Mouse (Mus musculus) intestine, embryonic 15.5 days (tissue): Measurements from ENCODE around the gene Gsap. TPM values are rescaled to one million over a fixed set of nuclear protein-coding genes. Genes with fewer than 3 reads are reported as not detected.

Experiments used
- ATAC-seq: fragments of 200-750 bp; cut with Nextera tagmentation; 2 replicates; pipeline ENCODE4 v1.8.0; 2017; ENCODE audit warnings: moderate TSS enrichment, moderate library complexity
- H3K27ac ChIP-seq: fragments of 300-500 bp; sonication (generic); 2 replicates; pipeline ENCODE4 v1.5.1; 2015; ENCODE audit warnings: mild to moderate bottlenecking, inconsistent platforms
- H3K27me3 ChIP-seq: fragments of 300-500 bp; sonication (generic); replicated peaks from 2 replicates; pipeline ENCODE4 v1.6.1; 2015; ENCODE audit warnings: inconsistent platforms
- H3K36me3 ChIP-seq: fragments of 300-500 bp; sonication (generic); 2 replicates; pipeline ENCODE4 v1.6.1; 2015; ENCODE audit warnings: inconsistent platforms
- H3K4me1 ChIP-seq: fragments of 300-500 bp; sonication (generic); replicated peaks from 2 replicates; pipeline ENCODE4 v1.6.1; 2015; ENCODE audit warnings: inconsistent platforms
- H3K4me2 ChIP-seq: fragments of 300-500 bp; sonication (generic); replicated peaks from 2 replicates; pipeline ENCODE4 v1.6.1; 2015; ENCODE audit warnings: mild to moderate bottlenecking, inconsistent platforms
- H3K4me3 ChIP-seq: fragments of 300-500 bp; sonication (generic); replicated peaks from 2 replicates; pipeline ENCODE4 v1.5.1; 2015; ENCODE audit warnings: inconsistent platforms
- H3K9ac ChIP-seq: fragments of 300-500 bp; sonication (generic); 2 replicates; pipeline ENCODE4 v1.6.1; 2015; ENCODE audit warnings: inconsistent platforms
- H3K9me3 ChIP-seq: fragments of 300-500 bp; sonication (generic); 2 replicates; pipeline ENCODE4 v1.6.1; 2016; ENCODE audit warnings: inconsistent platforms
- WGBS: fragments of 180-500 bp; shearing (Covaris S2); methylation state at CpG from one replicate; pipeline ENCODE4 v1.1.7; 2015; 5-methylcytosine and 5-hydroxymethylcytosine counted together
- polyA plus RNA-seq: library from polyadenylated mRNA; unstranded; fragments of >200 nt; fragmentation: Nextera tagmentation; extraction: Ambion mirVana; gene quantifications from 2 replicates; pipeline ENCODE4 v1.2.1, GENCODE M21; 2015

The Gsap gene
- polyA plus RNA-seq, 1 experiment from 2014 or later = 1.7 TPM

- no peak for ATAC-seq
- Histone ChIP-seq H3K9me3 (no peaks in the 10 kb centered on the region), H3K4me3 (no peak overlapping the region), H3K9ac (no peak overlapping the region), H3K4me2 (no peak overlapping the region), H3K27me3 (no peaks in the 10 kb centered on the region), H3K4me1 (no peaks in the 10 kb centered on the region; the same call in 1 of the 2 replicates), H3K36me3 (no peaks in the 10 kb centered on the region), H3K27ac (no peak overlapping the region)
- WGBS = 78% methylated on average over 6 of the region's 6 CpGs
Measured at GRCm38 (mm10) chr5:21246794-21247193, 60.7 kb downstream of the Gsap start.

GRCm38 (mm10) chr5:21247916-21248315 lies 61.9 kb downstream of the Gsap start:
- no peaks in the 10 kb centered on the region for H3K27me3 ChIP-seq
- H3K27ac ChIP-seq = no peak overlapping the region
- H3K4me1 ChIP-seq = no peaks in the 10 kb centered on the region; the same call in 1 of the 2 replicates
- 50% methylated on average over 2 of the region's 2 CpGs for WGBS
- no peak overlapping the region for H3K9ac ChIP-seq
- ATAC-seq = no peak
- H3K4me3 ChIP-seq = no peak overlapping the region
- no peaks in the 10 kb centered on the region for H3K36me3 ChIP-seq
- H3K4me2 ChIP-seq = no peak overlapping the region
- H3K9me3 ChIP-seq = no peaks in the 10 kb centered on the region

GRCm38 (mm10) chr5:21248834-21249233 lies 62.8 kb downstream of the Gsap start:
- no peaks in the 10 kb centered on the region for H3K36me3 ChIP-seq
- no peaks in the 10 kb centered on the region; the same call in 1 of the 2 replicates for H3K4me1 ChIP-seq
- H3K4me3 ChIP-seq = no peak overlapping the region
- H3K9me3 ChIP-seq = no peaks in the 10 kb centered on the region
- no peak overlapping the region for H3K9ac ChIP-seq
- ATAC-seq = no peak
- H3K27ac ChIP-seq = no peak overlapping the region
- no peaks in the 10 kb centered on the region for H3K27me3 ChIP-seq
- no peak overlapping the region for H3K4me2 ChIP-seq
- WGBS = 69% methylated on average over 5 of the region's 5 CpGs

- whole genome bisulfite sequencing = 90% methylated on average over 12 of the region's 12 CpGs
- H3K4me2 ChIP-seq = no peak overlapping the region
- no peaks in the 10 kb centered on the region for H3K9me3 ChIP-seq
- no peak overlapping the region for H3K9ac ChIP-seq
- H3K27ac ChIP-seq = no peak overlapping the region
- no peak overlapping the region for H3K4me3 ChIP-seq
- H3K4me1 ChIP-seq = no peaks in the 10 kb centered on the region
- no peaks in the 10 kb centered on the region for H3K36me3 ChIP-seq
- H3K27me3 ChIP-seq = no peaks in the 10 kb centered on the region
- no peak for ATAC-seq
Measured at GRCm38 (mm10) chr5:21254731-21255525, 68.9 kb downstream of the Gsap start.

GRCm38 (mm10) chr5:21255551-21256132 lies 69.6 kb downstream of the Gsap start:
- no peaks in the 10 kb centered on the region for H3K4me1 ChIP-seq
- no peaks in the 10 kb centered on the region for H3K9me3 ChIP-seq
- no peak overlapping the region for H3K27ac ChIP-seq

GRCm38 (mm10) chr5:21257126-21257525 lies 71.1 kb downstream of the Gsap start:
- H3K36me3 ChIP-seq = no peaks in the 10 kb centered on the region
- H3K4me3 ChIP-seq = no peak overlapping the region
- no peaks in the 10 kb centered on the region for H3K27me3 ChIP-seq
- H3K4me1 ChIP-seq = 0 out of 2 replicates have a peak, but pooled peaks cover 2% of the 10 kb centered on the region
- no peak overlapping the region for H3K9ac ChIP-seq
- H3K27ac ChIP-seq = no peak overlapping the region
- 59% methylated on average over 4 of the region's 4 CpGs for WGBS
- H3K4me2 ChIP-seq = no peak overlapping the region
- no peaks in the 10 kb centered on the region for H3K9me3 ChIP-seq
- ATAC-seq = no peak

More at GRCm38 (mm10) chr5:21255551-21256132, 69.6 kb downstream of the Gsap start:
- no peaks in the 10 kb centered on the region for H3K27me3 ChIP-seq
- H3K36me3 ChIP-seq = no peaks in the 10 kb centered on the region
- ATAC-seq = no peak
- H3K4me2 ChIP-seq = no peak overlapping the region
- H3K4me3 ChIP-seq = no peak overlapping the region
- H3K9ac ChIP-seq = no peak overlapping the region
- WGBS = 79% methylated on average over 5 of the region's 5 CpGs

- 74% methylated on average over 6 of the region's 6 CpGs for WGBS
- H3K4me3 ChIP-seq = no peak overlapping the region
- no peaks in the 10 kb centered on the region for H3K9me3 ChIP-seq
- no peaks in the 10 kb centered on the region for H3K27me3 ChIP-seq
- no peak overlapping the region for H3K4me2 ChIP-seq
- H3K4me1 ChIP-seq = 0 out of 2 replicates have a peak, but pooled peaks cover 2% of the 10 kb centered on the region
- no peak overlapping the region for H3K27ac ChIP-seq
- no peak for ATAC-seq
- no peaks in the 10 kb centered on the region for H3K36me3 ChIP-seq
- H3K9ac ChIP-seq = no peak overlapping the region
Measured at GRCm38 (mm10) chr5:21257806-21258205, 71.8 kb downstream of the Gsap start.

DNA sequence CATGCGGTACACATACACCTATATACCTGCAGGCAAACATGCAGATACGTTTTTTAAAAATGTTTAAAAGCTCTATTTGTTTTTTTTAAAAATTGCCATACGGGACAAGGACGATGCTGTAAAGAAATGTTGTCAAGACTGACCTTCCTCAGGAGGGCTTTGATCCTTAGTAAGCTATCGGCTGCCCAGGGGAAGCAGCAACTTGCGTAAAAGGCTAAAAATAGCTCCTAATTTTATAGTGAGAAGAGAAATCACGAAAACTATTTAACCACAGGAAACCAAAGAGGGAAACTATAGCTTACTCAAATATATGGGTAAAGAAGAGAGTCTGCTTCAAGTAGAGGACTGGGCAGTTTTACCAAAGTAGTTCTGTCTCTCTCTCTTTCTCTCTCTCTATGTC lies 74.7 kb downstream of the Gsap start:
- Histone ChIP-seq H3K27me3 (no peaks in the 10 kb centered on the region), H3K9me3 (no peaks in the 10 kb centered on the region), H3K36me3 (no peaks in the 10 kb centered on the region), H3K4me3 (no peak overlapping the region), H3K4me1 (0 out of 2 replicates have a peak, but pooled peaks cover 2% of the 10 kb centered on the region), H3K9ac (no peak overlapping the region), H3K4me2 (no peak overlapping the region), H3K27ac (no peak overlapping the region)
- no peak for ATAC-seq
- WGBS = 76% methylated on average over 7 of the region's 7 CpGs

DNA sequence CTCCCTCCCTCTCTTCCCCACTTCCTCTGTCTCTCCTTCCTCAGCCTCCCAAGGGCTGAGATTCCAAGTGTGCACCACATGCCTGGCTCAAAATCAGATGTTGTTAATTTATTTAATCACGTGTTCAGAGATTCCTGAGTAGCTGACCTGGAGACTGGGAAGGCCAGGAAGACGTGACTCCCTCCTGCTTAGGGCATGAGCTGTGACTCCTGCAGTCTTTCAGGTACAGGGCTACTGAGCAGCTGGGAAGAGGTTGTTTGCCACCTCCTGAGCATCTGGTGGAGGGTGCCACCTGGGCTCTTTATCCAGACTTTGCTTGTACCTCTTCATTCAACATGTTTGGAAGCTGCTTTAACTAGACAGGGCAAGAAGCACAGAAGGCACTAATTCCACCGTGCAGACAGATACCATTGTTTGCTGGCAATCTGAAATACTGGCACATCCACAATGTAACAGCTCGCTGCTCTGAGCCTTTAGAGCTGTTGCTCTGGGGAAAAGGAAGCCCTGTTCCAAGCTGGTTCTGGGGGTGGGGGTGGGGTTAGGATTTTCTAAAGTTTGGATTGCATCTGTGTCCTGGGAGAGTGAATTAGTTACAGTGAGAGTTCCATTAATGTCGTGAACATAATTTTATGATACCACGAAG lies 75.3 kb downstream of the Gsap start:
- 40% methylated on average over 6 of the region's 6 CpGs for WGBS

DNA sequence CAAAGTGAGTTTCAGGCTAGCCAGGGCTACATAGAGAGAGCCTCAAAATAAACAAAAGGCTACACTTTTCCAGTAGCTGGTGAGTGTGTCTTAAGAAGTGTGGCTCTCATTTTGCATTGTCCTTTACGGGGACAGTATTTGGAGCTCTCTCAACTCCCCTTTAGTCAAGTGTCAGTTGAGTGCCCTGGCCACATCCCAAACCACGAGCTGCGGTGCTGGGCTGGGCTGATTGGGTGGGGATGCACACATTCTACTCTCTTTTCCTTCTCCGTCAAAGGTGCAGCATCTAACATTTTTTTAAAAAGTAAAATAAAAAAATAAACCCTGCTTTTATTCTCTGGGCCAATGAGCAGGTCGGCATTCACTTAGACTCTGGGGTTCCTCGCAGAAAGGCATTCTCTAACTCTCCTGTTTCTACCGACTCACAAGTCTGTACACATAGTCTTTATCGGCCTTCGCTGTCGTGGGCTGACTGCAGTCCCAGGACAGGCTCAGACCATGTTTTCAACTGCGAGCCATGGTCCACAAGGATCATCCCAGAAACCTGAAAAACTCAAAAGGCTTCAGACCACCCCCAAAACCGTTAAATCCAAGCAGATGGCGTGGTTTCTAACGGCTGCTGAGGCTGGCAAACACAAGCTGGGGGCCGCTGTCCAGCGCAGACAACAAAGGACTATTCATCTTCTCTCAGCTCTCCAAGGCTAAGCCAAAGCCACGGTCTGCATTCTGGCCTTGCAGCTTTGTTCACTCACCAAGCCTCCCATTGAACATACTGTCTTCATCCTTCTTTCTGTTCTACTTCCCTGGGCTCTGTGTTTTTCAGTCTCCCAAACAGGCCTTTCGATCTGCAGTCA lies 77.4 kb downstream of the Gsap start:
- Histone ChIP-seq H3K4me1 (0 out of 2 replicates have a peak, but pooled peaks cover 2% of the 10 kb centered on the region), H3K9ac (no peak overlapping the region), H3K4me3 (no peak overlapping the region), H3K4me2 (no peak overlapping the region), H3K27me3 (no peaks in the 10 kb centered on the region), H3K9me3 (no peaks in the 10 kb centered on the region), H3K27ac (no peak overlapping the region), H3K36me3 (no peaks in the 10 kb centered on the region)
- ATAC-seq = no peak
- 57% methylated on average over 18 of the region's 18 CpGs for WGBS

More for the DNA sequence above, 75.3 kb downstream of the Gsap start:
- Histone ChIP-seq H3K27me3 (no peaks in the 10 kb centered on the region), H3K9ac (no peak overlapping the region), H3K4me1 (0 out of 2 replicates have a peak, but pooled peaks cover 2% of the 10 kb centered on the region), H3K4me2 (no peak overlapping the region), H3K4me3 (no peak overlapping the region), H3K27ac (no peak overlapping the region), H3K9me3 (no peaks in the 10 kb centered on the region), H3K36me3 (no peaks in the 10 kb centered on the region)
- no peak for ATAC-seq

DNA sequence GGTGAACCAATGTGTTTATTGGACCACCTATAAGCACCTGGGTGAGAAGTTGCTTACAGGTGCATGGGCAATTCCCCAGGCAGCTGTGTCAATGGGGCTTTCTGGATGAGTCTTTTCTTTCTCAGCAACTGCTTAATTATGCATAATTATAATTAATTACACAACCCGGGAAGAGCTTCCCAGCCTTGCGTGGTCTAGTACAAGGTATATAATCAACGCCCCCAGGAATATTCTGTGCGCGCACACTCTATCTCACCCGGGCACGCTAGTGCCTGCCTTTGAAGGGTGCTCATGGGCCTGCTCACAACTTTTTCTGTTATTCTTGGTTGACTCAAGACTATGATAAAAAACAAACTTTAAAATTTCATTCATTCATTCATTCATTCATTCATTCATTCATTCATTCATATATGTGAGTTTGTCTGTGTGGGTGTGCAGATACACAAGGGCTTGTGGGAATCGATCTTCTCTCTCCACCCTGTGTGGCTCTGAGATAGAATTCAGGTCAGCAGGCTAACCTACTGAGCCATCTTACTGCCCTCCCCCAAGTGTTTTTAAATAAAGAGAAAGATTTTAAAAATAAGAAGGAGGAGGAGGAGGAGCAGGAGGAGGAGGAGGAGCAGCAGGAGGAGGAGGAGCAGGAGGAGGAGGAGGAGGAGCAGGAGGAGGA lies 78.4 kb downstream of the Gsap start:
- H3K4me1 ChIP-seq = 0 out of 2 replicates have a peak, but pooled peaks cover 2% of the 10 kb centered on the region
- H3K4me2 ChIP-seq = no peak overlapping the region
- 89% methylated on average over 8 of the region's 8 CpGs for WGBS
- H3K9ac ChIP-seq = no peak overlapping the region
- ATAC-seq = no peak
- no peaks in the 10 kb centered on the region for H3K27me3 ChIP-seq
- no peak overlapping the region for H3K27ac ChIP-seq
- no peak overlapping the region for H3K4me3 ChIP-seq
- no peaks in the 10 kb centered on the region for H3K36me3 ChIP-seq
- H3K9me3 ChIP-seq = no peaks in the 10 kb centered on the region
